Mouse (Mus musculus) erythroblast, embryonic 14.5 days (primary cell): Measurements from ENCODE around the gene Lyzl6. TPM values are rescaled to one million over a fixed set of nuclear protein-coding genes. Genes with fewer than 3 reads are reported as not detected.
"Not testable (repeated sequence)": the region's sequence is repeated elsewhere in the genome, so short reads cannot be mapped to it uniquely, and the experiment has no call there.

Experiments
- H3K27me3 ChIP-seq: 2 replicates; pipeline ENCODE4 v1.6.1; 2012; ENCODE audit warnings: inconsistent platforms; ENCODE audit not compliant: control insufficient read depth
- H3K36me3 ChIP-seq: 2 replicates; pipeline ENCODE4 v1.6.1; 2012; ENCODE audit warnings: mild to moderate bottlenecking, inconsistent platforms; ENCODE audit not compliant: control insufficient read depth
- H3K4me1 ChIP-seq: 2 replicates; pipeline ENCODE4 v1.6.1; 2012; ENCODE audit warnings: inconsistent platforms; ENCODE audit not compliant: control insufficient read depth
- H3K4me3 ChIP-seq: replicated peaks from 2 replicates; pipeline ENCODE3; 2012; ENCODE audit warnings: moderate library complexity, mild to moderate bottlenecking, inconsistent platforms
- H3K9me3 ChIP-seq: 2 replicates; pipeline ENCODE4 v1.6.1; 2012; ENCODE audit warnings: low read length, inconsistent platforms, mixed read lengths; ENCODE audit not compliant: control insufficient read depth
- GATA1 ChIP-seq: IDR thresholded peaks from 2 replicates; pipeline ENCODE4 v1.6.1; 2012; ENCODE audit warnings: low read length, inconsistent platforms, mixed read lengths
- TAL1 ChIP-seq: IDR thresholded peaks from 3 replicates; pipeline ENCODE4 v1.6.1; 2012; ENCODE audit warnings: low read length, inconsistent platforms, mixed read lengths
- polyA plus RNA-seq: library from polyadenylated mRNA; stranded (reverse); fragments of >175 nt; gene quantifications from 2 replicates; pipeline ENCODE4 v1.2.3, GENCODE M21; 2012

Gene Lyzl6
- polyA plus RNA-seq = not detected in 2 replicates

DNA sequence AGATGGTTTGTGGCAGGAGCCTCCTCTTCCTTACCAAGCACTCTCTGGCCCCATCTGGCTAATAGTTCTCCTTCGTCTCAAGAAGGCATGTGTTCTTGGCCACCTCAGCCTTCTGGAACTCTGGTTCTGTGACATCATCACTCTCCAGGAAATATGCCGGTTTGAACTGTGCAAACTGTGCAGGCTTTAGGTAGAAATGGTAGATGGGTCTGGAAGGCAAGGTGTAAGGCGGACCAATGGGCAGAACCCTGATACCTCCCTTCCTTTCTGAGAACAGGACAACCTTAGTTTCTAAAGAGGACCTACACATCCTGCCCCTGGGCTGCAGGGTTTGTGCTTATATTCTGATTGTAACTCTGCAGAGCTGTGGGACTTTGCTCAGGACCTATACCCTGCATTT lies at the start of gene Lyzl6:
Gene Lyzl6, minus strand, starts transcription at position 101 of the 400 bp plus-strand sequence.
- Histone ChIP-seq H3K4me3 (no peak within 1 kb of the TSS), H3K9me3 (no peaks in the 10 kb centered on the region), H3K36me3 (no peaks in the 10 kb centered on the region), H3K4me1 (no peaks in the 10 kb centered on the region), H3K27me3 (peaks cover 14% of the 10 kb centered on the region)
- no peak for TF ChIP-seq TAL1
- TF ChIP-seq GATA1 = no peak

DNA sequence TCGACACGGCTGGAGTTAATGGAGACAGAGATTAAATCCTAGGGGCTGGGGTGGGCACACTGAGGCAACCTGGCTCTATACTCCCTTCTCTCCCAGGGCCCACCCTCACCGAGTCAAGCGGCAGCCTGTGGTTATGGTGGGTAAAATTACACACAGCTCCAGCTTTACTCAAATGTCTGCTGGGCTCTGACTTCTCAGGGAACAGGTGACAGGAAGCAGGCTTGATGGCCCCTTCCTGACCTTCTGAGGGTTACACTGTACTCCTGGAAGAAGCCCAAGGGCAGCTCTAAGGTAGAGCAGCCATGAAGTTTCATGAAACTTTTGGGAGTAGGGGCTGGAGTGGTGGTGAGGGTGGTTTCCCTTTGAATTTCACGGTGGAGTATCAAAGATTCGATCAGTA lies 48.0 kb upstream of the Lyzl6 start:
- Histone ChIP-seq H3K4me1 (peaks cover 2% of the 10 kb centered on the region; the same call in 1 of the 2 replicates), H3K36me3 (peaks cover 82% of the 10 kb centered on the region), H3K9me3 (no peaks in the 10 kb centered on the region), H3K4me3 (no peak overlapping the region), H3K27me3 (no peaks in the 10 kb centered on the region)
- no peak for TF ChIP-seq TAL1
- TF ChIP-seq GATA1 = no peak

DNA sequence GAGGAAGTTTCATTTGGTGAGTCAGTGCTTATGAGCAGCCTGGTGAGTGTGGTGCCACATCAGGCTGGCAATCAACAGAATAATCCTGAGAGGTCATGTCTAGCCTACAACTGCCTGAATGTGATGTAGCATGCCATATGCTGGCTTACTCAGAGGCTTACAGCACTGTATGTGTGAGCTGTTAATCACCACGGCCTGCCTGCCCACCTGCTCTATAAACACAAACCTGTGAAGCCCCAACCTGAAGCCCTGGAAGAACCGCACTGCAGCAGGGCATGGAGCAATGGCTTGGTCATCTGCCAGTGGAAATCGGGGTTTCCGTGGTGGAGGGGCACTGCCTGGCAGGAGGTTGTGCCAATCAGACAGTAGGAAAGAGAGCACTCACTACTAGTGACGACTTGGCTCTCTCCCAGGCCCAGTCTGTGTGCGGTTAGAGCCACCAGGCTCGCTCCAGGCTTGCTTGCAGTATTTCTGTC lies 46.6 kb upstream of the Lyzl6 start:
- no peaks in the 10 kb centered on the region for H3K9me3 ChIP-seq
- H3K4me1 ChIP-seq = peaks cover 2% of the 10 kb centered on the region; the same call in 1 of the 2 replicates
- H3K4me3 ChIP-seq = no peak overlapping the region
- no peaks in the 10 kb centered on the region for H3K27me3 ChIP-seq
- peaks cover 95% of the 10 kb centered on the region for H3K36me3 ChIP-seq
- TF ChIP-seq GATA1 (no peak), TAL1 (no peak)

DNA sequence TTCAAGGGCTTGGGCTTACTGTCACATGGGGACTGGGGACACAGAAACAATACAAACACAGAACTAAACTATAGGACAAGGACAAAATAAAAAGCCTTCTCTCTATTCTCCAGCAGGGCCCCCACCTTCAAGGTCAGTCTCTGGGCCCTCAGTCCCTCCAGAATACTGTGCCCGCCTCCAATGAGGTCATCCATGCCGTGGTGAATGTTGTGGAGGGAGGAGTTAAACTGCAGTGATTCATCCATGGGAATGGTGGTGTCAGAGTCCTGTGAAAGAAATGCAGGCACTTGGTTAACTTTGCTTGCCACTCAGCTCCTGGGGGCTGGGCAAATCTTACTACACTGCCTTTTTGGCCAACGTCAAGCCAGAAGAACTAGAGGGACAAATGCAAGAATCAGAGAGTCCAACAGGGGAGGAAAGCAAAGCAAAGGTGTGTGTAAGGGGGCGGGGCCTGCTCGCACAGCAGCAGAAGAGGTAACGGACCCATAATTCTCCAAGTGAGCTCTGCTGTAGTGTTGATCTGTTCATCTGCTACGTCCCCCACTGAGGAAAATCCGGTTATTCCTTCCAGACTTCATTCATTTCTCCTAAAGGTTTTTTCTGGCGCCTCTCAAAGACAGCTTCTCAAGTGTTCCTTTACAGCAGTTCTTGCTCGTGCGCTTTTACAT lies 45.1 kb upstream of the Lyzl6 start:
- no peak for TF ChIP-seq TAL1
- TF ChIP-seq GATA1 = no peak
- Histone ChIP-seq H3K36me3 (peaks cover 95% of the 10 kb centered on the region), H3K4me3 (no peak overlapping the region), H3K4me1 (no peaks in the 10 kb centered on the region), H3K27me3 (no peaks in the 10 kb centered on the region), H3K9me3 (no peaks in the 10 kb centered on the region)

DNA sequence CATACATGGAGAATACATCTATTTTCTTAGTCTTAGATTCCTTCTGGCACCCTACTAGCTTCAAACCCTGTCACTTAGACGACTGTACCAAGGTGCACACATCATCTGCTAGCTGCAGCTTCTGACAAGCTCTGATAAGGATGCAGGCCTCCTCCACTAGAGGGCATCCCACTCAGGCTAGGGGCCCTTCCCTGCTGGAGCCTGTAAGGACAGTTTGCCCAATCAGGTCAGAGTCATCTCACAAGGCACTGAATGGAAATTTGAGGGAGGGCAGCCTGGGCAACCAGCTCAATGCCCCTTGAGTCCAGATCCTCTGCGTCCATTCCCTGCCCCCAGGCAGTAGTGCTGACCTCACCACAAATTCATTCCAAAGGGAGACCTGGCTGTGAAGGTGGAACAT lies 38.4 kb upstream of the Lyzl6 start:
- H3K4me1 ChIP-seq, H3K4me3 ChIP-seq, H3K27me3 ChIP-seq, H3K9me3 ChIP-seq: not testable (repeated sequence)
- peaks cover 67% of the 10 kb centered on the region for H3K36me3 ChIP-seq

- TF ChIP-seq TAL1 = no peak
- H3K27me3 ChIP-seq = no peaks in the 10 kb centered on the region
- H3K36me3 ChIP-seq = peaks cover 53% of the 10 kb centered on the region
- no peak overlapping the region for H3K4me3 ChIP-seq
- H3K4me1 ChIP-seq = no peaks in the 10 kb centered on the region
- H3K9me3 ChIP-seq = no peaks in the 10 kb centered on the region
These were observed 36.9 kb upstream of the Lyzl6 start for GRCm38 (mm10) chr11:103675556-103675955.

GRCm38 (mm10) chr11:103666907-103667426 lies 28.3 kb upstream of the Lyzl6 start:
- peaks cover under 1% of the 10 kb centered on the region for H3K4me1 ChIP-seq
- H3K4me3 ChIP-seq = no peak overlapping the region
- no peaks in the 10 kb centered on the region for H3K27me3 ChIP-seq
- H3K36me3 ChIP-seq = no peaks in the 10 kb centered on the region
- H3K9me3 ChIP-seq = no peaks in the 10 kb centered on the region
- TF ChIP-seq GATA1 (no peak), TAL1 (no peak)

DNA sequence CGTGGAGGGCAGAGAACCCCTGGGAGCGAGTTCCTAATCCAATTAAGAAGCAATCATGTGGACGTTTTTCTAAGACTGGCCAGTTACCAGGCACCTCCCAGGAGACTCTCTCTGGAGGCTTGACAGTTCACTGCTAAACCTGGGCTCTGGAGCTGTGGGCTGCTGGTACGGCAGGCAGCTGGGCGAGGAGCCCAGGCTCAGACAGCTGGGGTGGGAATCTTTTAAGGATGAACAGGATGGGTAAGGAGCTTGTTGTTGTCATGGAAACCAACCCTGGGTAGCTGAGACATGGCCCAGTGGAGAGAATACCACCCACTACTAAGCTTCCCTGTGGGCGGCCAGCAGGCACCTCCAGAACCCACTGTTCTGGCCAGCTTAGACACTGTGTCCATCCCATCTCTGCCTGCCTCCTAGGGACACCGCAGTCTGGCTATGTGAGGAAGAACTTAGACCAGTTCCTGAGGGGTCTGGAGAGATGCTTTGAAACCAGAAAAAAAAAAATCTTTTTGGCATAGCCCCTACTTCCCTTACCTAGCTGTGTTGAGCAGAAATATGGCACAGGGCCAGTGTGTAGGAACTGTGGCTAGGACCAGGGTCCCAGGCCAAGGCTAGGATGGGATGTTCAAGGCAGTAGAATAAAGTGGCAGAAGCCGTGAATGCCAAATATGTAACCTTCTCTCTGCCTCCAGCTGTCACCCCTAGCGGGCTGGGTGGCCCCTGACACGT lies 27.7 kb upstream of the Lyzl6 start:
- TF ChIP-seq GATA1 = no peak
- no peak for TF ChIP-seq TAL1
- H3K9me3 ChIP-seq = no peaks in the 10 kb centered on the region
- H3K4me1 ChIP-seq = peaks cover 3% of the 10 kb centered on the region
- H3K27me3 ChIP-seq = no peaks in the 10 kb centered on the region
- no peak overlapping the region for H3K4me3 ChIP-seq
- H3K36me3 ChIP-seq = no peaks in the 10 kb centered on the region

GRCm38 (mm10) chr11:103665695-103666094 lies 27.0 kb upstream of the Lyzl6 start:
- Histone ChIP-seq H3K9me3 (no peaks in the 10 kb centered on the region), H3K27me3 (no peaks in the 10 kb centered on the region), H3K4me1 (peaks cover 3% of the 10 kb centered on the region), H3K4me3 (no peak overlapping the region), H3K36me3 (no peaks in the 10 kb centered on the region)
- no peak for TF ChIP-seq TAL1
- TF ChIP-seq GATA1 = no peak
